8 mouse cellular contexts compared by ENCODE assay signal in genomic region chr2:27572928-27573627, GRCm38 (mm10). TPM values are rescaled to one million over a fixed set of nuclear protein-coding genes. Genes with fewer than 3 reads are reported as not detected.
DNase-seq lines count a peak whose midpoint lies in the region; ATAC-seq and TF ChIP-seq lines count a peak whose summit lies in the region.
"Had no signal": no experiment of that assay in that cellular context is flagged by ENCODE, and none has a peak within 500 bp of the region (broad histone marks: within the 10 kb centered on the region; RNA-seq: fewer than 3 reads in every experiment).

No protein-coding gene starts in this region.

- TF ChIP-seq CTCF in left cerebral cortex, adult 2 months (IDR thresholded peaks at IDR 0.05) = no peak
- no peak for TF ChIP-seq CTCF in stomach, postnatal 0 days (IDR thresholded peaks at IDR 0.05; ENCODE audit: low read depth)

- H3K4me3 ChIP-seq in left cerebral cortex, adult 2 months = peak overlapping the region; percentile 32
- no peak overlapping the region for H3K4me3 ChIP-seq in midbrain, embryonic 11.5 days (ENCODE audit: low read depth, low read length)
- H3K4me3 ChIP-seq in stomach, postnatal 0 days (ENCODE audit: low read depth, low read length) = no peak overlapping the region
- H3K4me3 ChIP-seq: liver, embryonic 13.5 days had no signal

- peaks cover 5% of the 10 kb centered on the region; the same call in 1 of the 2 replicates for H3K4me1 ChIP-seq in midbrain, embryonic 11.5 days (ENCODE audit: control insufficient read depth, insufficient read depth, low read length)
- peaks cover 6% of the 10 kb centered on the region; the same call in 1 of the 2 replicates for H3K4me1 ChIP-seq in stomach, postnatal 0 days (replicated peaks; ENCODE audit: control insufficient read depth, insufficient read depth)

- no peaks in the 10 kb centered on the region for H3K36me3 ChIP-seq in midbrain, embryonic 11.5 days (ENCODE audit: control insufficient read depth, insufficient read depth, low read length)
- no peaks in the 10 kb centered on the region for H3K36me3 ChIP-seq in stomach, postnatal 0 days (ENCODE audit: control insufficient read depth, insufficient read depth, low read length)
- H3K36me3 ChIP-seq: liver, embryonic 13.5 days had no signal

- no peaks in the 10 kb centered on the region for H3K27me3 ChIP-seq in midbrain, embryonic 11.5 days (ENCODE audit: control insufficient read depth, insufficient read depth, low read length)
- no peaks in the 10 kb centered on the region for H3K27me3 ChIP-seq in stomach, postnatal 0 days (ENCODE audit: control insufficient read depth, insufficient read depth, low read length)
- H3K27me3 ChIP-seq: liver, embryonic 13.5 days had no signal

- H3K9ac ChIP-seq in midbrain, embryonic 11.5 days (ENCODE audit: low read length) = no peak overlapping the region
- no peak overlapping the region for H3K9ac ChIP-seq in stomach, postnatal 0 days (ENCODE audit: low read length)
- H3K9ac ChIP-seq: liver, embryonic 13.5 days had no signal

- no peak overlapping the region for H3K4me2 ChIP-seq in midbrain, embryonic 11.5 days
- H3K4me2 ChIP-seq in stomach, postnatal 0 days (replicated peaks; ENCODE audit: low read depth) = no peak overlapping the region
- H3K4me2 ChIP-seq: liver, embryonic 13.5 days had no signal

- no peaks in the 10 kb centered on the region for H3K9me3 ChIP-seq in midbrain, embryonic 11.5 days (ENCODE audit: control insufficient read depth, low read length)
- no peaks in the 10 kb centered on the region for H3K9me3 ChIP-seq in stomach, postnatal 0 days (ENCODE audit: control insufficient read depth, low read length)
- H3K9me3 ChIP-seq: liver, embryonic 13.5 days had no signal

- peak; percentile 70 for ATAC-seq in midbrain, embryonic 11.5 days (ENCODE audit: low FRiP score)
- ATAC-seq in stomach, postnatal 0 days (ENCODE audit: low FRiP score, low TSS enrichment) = peak; percentile 85

- intact Hi-C loops in gastrocnemius, postnatal 14 days (cut with DNase I; ENCODE audit: low total_unique reads) = no loop called here
- intact Hi-C loops in left cerebral cortex, adult 2 months (cut with DNase I) = no loop called here

- no peak for TF ChIP-seq EP300 in stomach, postnatal 0 days (optimal IDR thresholded peaks at IDR 0.05)

- 64% methylated on average over 18 of the region's 18 CpGs for WGBS in midbrain, embryonic 11.5 days
- 37% methylated on average over 18 of the region's 18 CpGs for WGBS in stomach, postnatal 0 days

- peak overlapping the region; percentile 71 for H3K27ac ChIP-seq in left cerebral cortex, adult 2 months
- H3K27ac ChIP-seq in midbrain, embryonic 11.5 days (ENCODE audit: low read depth, low read length) = no peak overlapping the region; the same call in 1 of the 2 replicates
- no peak overlapping the region for H3K27ac ChIP-seq in stomach, postnatal 0 days (replicated peaks)

- DNase-seq in WW6 (ENCODE audit: low read depth, low spot score) = peak; percentile 46
- peak; percentile 70 for DNase-seq in embryo, embryonic 10 days (ENCODE audit: low spot score)
- peak; percentile 73 for DNase-seq in gastrocnemius, postnatal 14 days
- peak; percentile 28 for DNase-seq in hindlimb bud, embryonic 11.5 days (ENCODE audit: extremely low spot score, low read depth, low spot score)
- DNase-seq in left cerebral cortex, adult 2 months (ENCODE audit: extremely low spot score in 1 of 2, low spot score in 2 of 2) = peak; percentile 72 to 80
- peak; percentile 92 for DNase-seq in midbrain, embryonic 11.5 days (ENCODE audit: low spot score, missing footprints)
- DNase-seq in stomach, postnatal 0 days (ENCODE audit: low spot score) = peak; percentile 80
- DNase-seq: liver, embryonic 13.5 days had no signal

RNA-seq across cellular contexts. Expression of gene Wdr5, which starts 58.1 kb away (rescaled TPM):
- total RNA-seq in gastrocnemius, postnatal 14 days (2021) = 10 to 100 TPM; 17.5 to 20.9 TPM
- 10 to 100 TPM; 26.7 to 27.2 TPM for total RNA-seq in left cerebral cortex, adult 2 months (2021)
- polyA plus RNA-seq in midbrain, embryonic 11.5 days (2014; fragmentation: Nextera tagmentation; extraction: Ambion mirVana) = 63.5 and 69.1 TPM in 2 replicates
- polyA plus RNA-seq in stomach, postnatal 0 days (2015; fragmentation: Nextera tagmentation; extraction: Ambion mirVana) = 19.3 and 19.7 TPM in 2 replicates

Comparison
In these comparisons a context has a peak if more than half of its experiments do, and no peak if none do; other contexts are left out.
1. DNase-seq: peak in every context shown above with its lines; median percentile 92 in midbrain, embryonic 11.5 days; 80 in stomach, postnatal 0 days; 76 in left cerebral cortex, adult 2 months; 73 in gastrocnemius, postnatal 14 days; 70 in embryo, embryonic 10 days; 46 in WW6; 28 in hindlimb bud, embryonic 11.5 days.